Mouse (Mus musculus): Measurements from ENCODE around the gene Ndufa1. TPM values are rescaled to one million over a fixed set of nuclear protein-coding genes. Genes with fewer than 3 reads are reported as not detected.
"Not testable (repeated sequence)": the region's sequence is repeated elsewhere in the genome, so short reads cannot be mapped to it uniquely, and the experiment has no call there.

The Ndufa1 gene
- polyA plus RNA-seq (2014; fragmentation: Nextera tagmentation; extraction: Ambion mirVana): 440 and 446 TPM in 2 replicates

DNA sequence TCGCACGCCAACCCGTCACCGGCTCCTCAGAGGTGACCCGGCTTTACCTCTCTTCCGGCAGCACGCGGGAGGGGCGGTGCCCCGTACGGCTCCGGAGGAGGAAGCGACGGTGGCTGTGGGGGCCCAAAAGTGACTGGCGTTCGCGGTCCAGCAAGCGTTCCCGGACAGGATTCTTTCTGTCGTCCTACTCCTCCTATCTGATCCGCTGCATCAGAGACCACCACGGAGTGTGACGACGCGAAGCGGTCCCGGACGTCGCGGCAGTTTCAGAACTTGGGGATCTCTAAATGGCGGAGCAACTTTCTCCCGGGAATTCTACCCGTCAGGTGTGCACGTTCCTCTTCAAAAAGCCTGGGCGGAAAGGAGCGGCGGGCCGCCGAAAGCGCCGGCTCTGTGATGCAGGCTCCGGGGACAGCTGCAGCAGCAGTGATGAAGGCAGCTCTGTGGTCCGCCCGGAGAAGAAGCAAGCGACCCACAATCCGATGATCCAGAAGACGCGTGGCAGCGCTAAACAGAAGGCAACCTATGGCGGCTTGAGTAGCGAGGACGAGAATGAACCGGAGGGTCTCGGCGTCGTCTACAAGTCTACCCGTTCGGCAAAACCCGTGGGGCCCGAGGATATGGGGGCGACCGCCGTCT lies at the start of gene Ndufa1, which contains the start of gene Rnf113a1:
TSS of gene Ndufa1 (minus strand) at position 59 of the 639 bp plus-strand sequence.
TSS of gene Rnf113a1 (plus strand) at position 141 of the 639 bp plus-strand sequence.
- Histone ChIP-seq H3K4me3 (ENCODE audit: low read depth, low read length) (peak within 1 kb of the TSS; percentile 53), H3K4me2 (ENCODE audit: low read depth) (peak within 1 kb of the TSS; percentile 53), H3K27me3 (ENCODE audit: control insufficient read depth, insufficient read depth, low read length) (no peaks in the 10 kb centered on the region), H3K9me3 (ENCODE audit: control insufficient read depth, low read length) (no peaks in the 10 kb centered on the region), H3K36me3 (ENCODE audit: control insufficient read depth, insufficient read depth, low read length) (no peaks in the 10 kb centered on the region), H3K27ac (ENCODE audit: low read depth, low read length) (no peak within 1 kb of the TSS), H3K4me1 (ENCODE audit: control insufficient read depth, insufficient read depth, low read length) (no peaks in the 10 kb centered on the region), H3K9ac (ENCODE audit: low read length) (peak within 1 kb of the TSS; percentile 32)
- WGBS: 19% methylated on average over 59 of the region's 63 CpGs
- ATAC-seq (ENCODE audit: insufficient read depth, low FRiP score, low TSS enrichment) (peak; percentile 88), DNase-seq (ENCODE audit: low spot score) (peak; percentile 85)

DNA sequence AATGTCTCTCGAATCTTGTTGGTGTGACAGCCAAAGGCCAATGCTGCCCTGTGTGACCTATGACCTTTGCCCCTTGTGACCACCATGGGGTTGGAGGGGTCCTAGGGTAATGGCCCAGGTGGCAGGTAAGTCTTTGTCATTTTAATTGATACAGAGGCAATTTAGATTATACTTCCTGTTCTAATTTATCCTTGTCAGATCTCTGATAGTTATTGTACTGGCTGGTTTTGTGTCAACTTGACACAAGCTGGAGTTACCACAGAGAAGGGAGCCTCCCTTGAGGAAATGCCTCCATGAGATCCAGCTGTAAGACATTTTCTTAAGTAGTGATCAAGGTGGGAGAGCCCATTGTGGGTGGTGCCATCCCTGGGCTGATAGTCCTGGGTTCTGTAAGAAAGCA lies 31.2 kb upstream of the Ndufa1 start, which contains the start of gene Rhox1:
TSS of gene Rhox1 (minus strand) at position 101 of the 400 bp plus-strand sequence.
- not testable (repeated sequence) for H3K36me3 ChIP-seq (ENCODE audit: control insufficient read depth, insufficient read depth, low read length); H3K27ac ChIP-seq (ENCODE audit: low read depth, low read length); H3K4me1 ChIP-seq (ENCODE audit: control insufficient read depth, insufficient read depth, low read length); H3K9ac ChIP-seq (ENCODE audit: low read length); H3K4me3 ChIP-seq (ENCODE audit: low read depth, low read length); DNase-seq (ENCODE audit: low spot score); H3K9me3 ChIP-seq (ENCODE audit: control insufficient read depth, low read length); H3K4me2 ChIP-seq (ENCODE audit: low read depth); H3K27me3 ChIP-seq (ENCODE audit: control insufficient read depth, insufficient read depth, low read length); ATAC-seq (ENCODE audit: insufficient read depth, low FRiP score, low TSS enrichment)
- 79% methylated on average over 1 of the region's 1 CpGs for WGBS

DNA sequence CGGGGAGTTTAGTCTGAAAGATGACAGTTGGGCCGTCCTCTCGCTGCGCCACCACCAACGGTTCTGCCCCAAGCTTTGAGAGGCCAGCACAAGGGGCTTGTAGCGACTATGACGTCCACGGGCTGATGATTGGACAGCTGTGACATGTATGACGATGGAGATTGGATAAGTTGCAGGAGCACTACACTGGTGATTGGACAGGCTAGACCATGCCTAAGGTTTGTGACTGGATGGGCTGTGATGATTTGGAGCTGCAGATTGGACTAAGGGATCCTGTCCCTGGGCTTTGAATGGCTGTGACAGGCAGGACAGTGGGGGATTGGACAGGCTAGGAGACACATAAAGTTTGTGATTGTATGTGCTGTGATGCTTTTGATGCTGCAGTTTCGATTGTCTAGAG lies 20.0 kb upstream of the Ndufa1 start, which contains the start of gene Gm9:
TSS of gene Gm9 (minus strand) at position 101 of the 400 bp plus-strand sequence.
- no peaks in the 10 kb centered on the region for H3K9me3 ChIP-seq (ENCODE audit: control insufficient read depth, low read length)
- ATAC-seq (ENCODE audit: insufficient read depth, low FRiP score, low TSS enrichment) (no peak), DNase-seq (ENCODE audit: low spot score) (no peak)
- no peak within 1 kb of the TSS for H3K27ac ChIP-seq (ENCODE audit: low read depth, low read length)
- no peaks in the 10 kb centered on the region for H3K36me3 ChIP-seq (ENCODE audit: control insufficient read depth, insufficient read depth, low read length)
- no peak within 1 kb of the TSS for H3K9ac ChIP-seq (ENCODE audit: low read length)
- H3K27me3 ChIP-seq (ENCODE audit: control insufficient read depth, insufficient read depth, low read length): no peaks in the 10 kb centered on the region
- no peak within 1 kb of the TSS for H3K4me2 ChIP-seq (ENCODE audit: low read depth)
- 86% methylated on average over 10 of the region's 10 CpGs for WGBS
- no peak within 1 kb of the TSS for H3K4me3 ChIP-seq (ENCODE audit: low read depth, low read length)
- no peaks in the 10 kb centered on the region for H3K4me1 ChIP-seq (ENCODE audit: control insufficient read depth, insufficient read depth, low read length)

DNA sequence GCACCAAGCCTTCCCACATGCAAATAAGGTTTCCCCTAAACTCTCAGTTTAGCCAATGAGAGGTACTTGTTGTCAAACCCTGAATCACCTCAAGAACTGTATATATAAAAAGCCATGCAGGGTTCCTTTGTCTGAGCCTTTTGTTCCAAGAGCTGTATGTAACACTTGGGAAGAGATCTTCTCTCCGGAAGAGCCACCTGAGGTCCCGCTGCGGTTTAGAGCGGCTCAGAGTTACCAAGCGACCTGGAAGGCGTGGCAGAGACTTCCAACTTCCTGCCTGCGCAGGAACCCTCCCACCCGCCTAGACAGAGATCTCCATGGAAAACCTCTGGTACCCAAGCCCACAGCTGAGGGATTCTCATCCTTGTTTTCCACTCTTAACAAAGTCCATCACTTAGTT lies 7.7 kb upstream of the Ndufa1 start:
- Histone ChIP-seq H3K9ac (ENCODE audit: low read length) (no peak overlapping the region), H3K4me3 (ENCODE audit: low read depth, low read length) (no peak overlapping the region), H3K4me2 (ENCODE audit: low read depth) (no peak overlapping the region), H3K4me1 (ENCODE audit: control insufficient read depth, insufficient read depth, low read length) (no peaks in the 10 kb centered on the region), H3K27ac (ENCODE audit: low read depth, low read length) (no peak overlapping the region), H3K36me3 (ENCODE audit: control insufficient read depth, insufficient read depth, low read length) (no peaks in the 10 kb centered on the region), H3K27me3 (ENCODE audit: control insufficient read depth, insufficient read depth, low read length) (no peaks in the 10 kb centered on the region), H3K9me3 (ENCODE audit: control insufficient read depth, low read length) (no peaks in the 10 kb centered on the region)
- DNase-seq (ENCODE audit: low spot score): no peak
- ATAC-seq (ENCODE audit: insufficient read depth, low FRiP score, low TSS enrichment): no peak
- WGBS: 60% methylated on average over 8 of the region's 8 CpGs

DNA sequence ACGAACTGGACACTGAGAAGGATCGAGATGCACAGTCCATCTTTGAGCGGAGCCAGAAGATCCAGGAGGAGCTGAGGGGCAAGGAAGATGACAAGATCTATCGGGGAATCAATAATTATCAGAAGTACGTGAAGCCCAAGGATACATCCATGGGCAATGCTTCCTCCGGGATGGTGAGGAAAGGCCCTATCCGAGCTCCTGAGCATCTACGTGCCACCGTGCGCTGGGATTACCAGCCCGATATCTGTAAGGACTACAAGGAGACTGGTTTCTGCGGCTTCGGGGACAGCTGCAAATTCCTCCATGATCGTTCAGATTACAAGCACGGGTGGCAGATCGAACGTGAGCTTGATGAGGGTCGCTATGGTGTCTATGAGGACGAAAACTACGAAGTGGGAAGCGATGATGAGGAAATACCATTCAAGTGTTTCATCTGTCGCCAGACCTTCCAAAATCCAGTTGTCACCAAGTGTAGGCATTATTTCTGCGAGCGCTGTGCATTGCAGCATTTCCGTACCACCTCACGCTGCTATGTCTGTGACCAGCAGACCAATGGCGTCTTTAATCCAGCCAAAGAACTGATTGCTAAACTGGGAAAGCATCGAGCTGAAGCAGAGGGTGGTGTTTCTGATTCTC lies 899 bp upstream of the Ndufa1 start:
- no peaks in the 10 kb centered on the region for H3K27me3 ChIP-seq (ENCODE audit: control insufficient read depth, insufficient read depth, low read length)
- DNase-seq (ENCODE audit: low spot score): peak; percentile 39
- H3K27ac ChIP-seq (ENCODE audit: low read depth, low read length): no peak overlapping the region
- H3K36me3 ChIP-seq (ENCODE audit: control insufficient read depth, insufficient read depth, low read length): no peaks in the 10 kb centered on the region
- no peaks in the 10 kb centered on the region for H3K9me3 ChIP-seq (ENCODE audit: control insufficient read depth, low read length)
- H3K4me1 ChIP-seq (ENCODE audit: control insufficient read depth, insufficient read depth, low read length): no peaks in the 10 kb centered on the region
- no peak for ATAC-seq (ENCODE audit: insufficient read depth, low FRiP score, low TSS enrichment)
- 39% methylated on average over 28 of the region's 28 CpGs for WGBS
- H3K9ac ChIP-seq (ENCODE audit: low read length): peak overlapping the region; percentile 27
- H3K4me2 ChIP-seq (ENCODE audit: low read depth): peak overlapping the region; percentile 53
- peak overlapping the region; percentile 53 for H3K4me3 ChIP-seq (ENCODE audit: low read depth, low read length)

DNA sequence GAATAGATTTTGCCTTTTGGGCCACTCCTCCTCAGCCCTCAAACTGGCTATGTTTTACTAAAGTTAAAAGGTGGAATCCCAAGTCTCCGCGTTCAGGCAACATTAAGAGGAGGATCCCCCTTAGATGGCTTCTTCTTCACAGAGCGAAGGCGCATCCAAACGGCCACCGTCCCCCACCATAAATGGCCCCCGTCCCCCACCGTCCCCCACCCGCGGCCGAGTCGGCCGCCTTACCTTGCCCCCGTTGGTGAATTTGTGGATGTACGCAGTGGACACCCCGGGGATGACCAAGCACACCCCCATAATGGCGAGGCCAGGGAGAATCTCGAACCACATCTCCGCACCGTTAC lies 233 bp downstream of the Ndufa1 start:
- ATAC-seq (ENCODE audit: insufficient read depth, low FRiP score, low TSS enrichment): no peak; the same call in 1 of the 2 replicates

DNA sequence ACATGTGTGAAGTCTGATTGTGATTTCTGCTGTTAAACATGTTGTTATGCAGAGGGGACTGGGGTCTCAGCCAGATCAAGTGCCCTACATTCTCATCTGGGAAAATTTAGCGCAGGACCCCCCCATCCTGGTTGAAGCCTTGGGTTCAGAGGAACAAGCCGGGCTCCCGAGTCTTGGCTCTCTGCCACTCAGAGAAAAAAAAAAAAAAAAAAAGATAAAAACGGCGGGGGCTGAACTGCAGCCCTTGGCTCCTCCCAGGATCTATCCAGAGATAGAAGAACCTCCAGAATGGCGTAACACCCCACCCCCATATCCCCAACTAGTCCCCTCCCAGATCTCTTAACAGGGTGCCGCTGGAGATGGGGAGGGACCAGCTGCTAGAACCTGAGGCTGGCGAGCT lies 6.6 kb downstream of the Ndufa1 start:
- not testable (repeated sequence) for H3K27me3 ChIP-seq (ENCODE audit: control insufficient read depth, insufficient read depth, low read length); H3K4me1 ChIP-seq (ENCODE audit: control insufficient read depth, insufficient read depth, low read length); H3K9ac ChIP-seq (ENCODE audit: low read length); DNase-seq (ENCODE audit: low spot score); H3K27ac ChIP-seq (ENCODE audit: low read depth, low read length); H3K4me2 ChIP-seq (ENCODE audit: low read depth); ATAC-seq (ENCODE audit: insufficient read depth, low FRiP score, low TSS enrichment); H3K4me3 ChIP-seq (ENCODE audit: low read depth, low read length); H3K36me3 ChIP-seq (ENCODE audit: control insufficient read depth, insufficient read depth, low read length); H3K9me3 ChIP-seq (ENCODE audit: control insufficient read depth, low read length)
- 83% methylated on average over 8 of the region's 8 CpGs for WGBS

More for the DNA sequence above, 233 bp downstream of the Ndufa1 start:
- H3K4me2 ChIP-seq (ENCODE audit: low read depth): peak overlapping the region; percentile 53
- H3K27ac ChIP-seq (ENCODE audit: low read depth, low read length): no peak overlapping the region
- no peaks in the 10 kb centered on the region for H3K4me1 ChIP-seq (ENCODE audit: control insufficient read depth, insufficient read depth, low read length)
- DNase-seq (ENCODE audit: low spot score): no peak
- peak overlapping the region; percentile 32; the same call in 1 of the 2 replicates for H3K9ac ChIP-seq (ENCODE audit: low read length)
- WGBS: 26% methylated on average over 20 of the region's 20 CpGs
- H3K9me3 ChIP-seq (ENCODE audit: control insufficient read depth, low read length): no peaks in the 10 kb centered on the region
- H3K27me3 ChIP-seq (ENCODE audit: control insufficient read depth, insufficient read depth, low read length): no peaks in the 10 kb centered on the region
- H3K4me3 ChIP-seq (ENCODE audit: low read depth, low read length): peak overlapping the region; percentile 53
- H3K36me3 ChIP-seq (ENCODE audit: control insufficient read depth, insufficient read depth, low read length): no peaks in the 10 kb centered on the region

DNA sequence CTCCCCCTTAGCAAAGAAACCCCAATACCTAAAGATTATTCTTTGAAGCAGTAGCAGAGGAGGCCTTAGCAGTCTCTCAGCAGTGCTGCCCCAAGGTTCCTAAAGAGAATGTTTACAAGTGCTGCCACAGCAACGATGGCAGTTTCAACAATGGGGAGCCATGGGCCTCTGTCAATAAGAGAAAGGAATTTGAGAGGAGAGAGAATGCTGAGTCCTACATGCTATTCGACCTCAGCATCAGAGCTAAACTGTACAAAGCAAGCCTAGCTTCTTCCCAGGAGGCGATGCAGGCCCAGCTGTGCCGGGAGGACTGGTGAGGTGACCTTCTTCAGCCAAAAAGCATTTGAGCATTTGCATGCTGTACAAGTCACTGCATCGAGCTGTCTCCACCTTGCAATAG lies 22.2 kb downstream of the Ndufa1 start, which contains the start of gene Akap14:
TSS of gene Akap14 (minus strand) at position 101 of the 400 bp plus-strand sequence.
- Histone ChIP-seq H3K27ac (ENCODE audit: low read depth, low read length) (no peak within 1 kb of the TSS), H3K4me3 (ENCODE audit: low read depth, low read length) (no peak within 1 kb of the TSS), H3K9ac (ENCODE audit: low read length) (no peak within 1 kb of the TSS), H3K4me1 (ENCODE audit: control insufficient read depth, insufficient read depth, low read length) (no peaks in the 10 kb centered on the region), H3K27me3 (ENCODE audit: control insufficient read depth, insufficient read depth, low read length) (no peaks in the 10 kb centered on the region), H3K4me2 (ENCODE audit: low read depth) (no peak within 1 kb of the TSS), H3K9me3 (ENCODE audit: control insufficient read depth, low read length) (no peaks in the 10 kb centered on the region), H3K36me3 (ENCODE audit: control insufficient read depth, insufficient read depth, low read length) (no peaks in the 10 kb centered on the region)
- ATAC-seq (ENCODE audit: insufficient read depth, low FRiP score, low TSS enrichment) (no peak), DNase-seq (ENCODE audit: low spot score) (no peak)
- WGBS: 49% methylated on average over 5 of the region's 5 CpGs

DNA sequence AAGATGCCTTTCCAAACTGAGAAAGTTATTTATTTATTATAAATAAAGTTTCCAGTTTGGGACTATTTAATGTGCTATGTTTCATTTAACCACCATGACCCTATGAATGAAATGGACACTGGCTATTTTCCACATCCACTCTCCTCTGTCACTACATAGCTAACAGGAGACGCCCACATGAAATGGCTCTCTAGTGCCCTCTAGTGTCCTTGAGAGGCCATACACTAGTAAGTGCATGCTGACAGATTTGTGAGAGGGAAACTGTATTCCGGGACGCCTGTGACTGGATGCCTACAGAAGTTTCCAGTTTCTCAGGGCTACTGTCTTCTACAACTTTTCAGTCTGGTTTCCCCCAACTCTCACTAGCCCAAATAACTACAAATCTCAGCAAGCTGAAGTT lies 23.9 kb downstream of the Ndufa1 start:
- no peak overlapping the region for H3K9ac ChIP-seq (ENCODE audit: low read length)
- no peak overlapping the region for H3K27ac ChIP-seq (ENCODE audit: low read depth, low read length)
- H3K9me3 ChIP-seq (ENCODE audit: control insufficient read depth, low read length): no peaks in the 10 kb centered on the region
- H3K4me3 ChIP-seq (ENCODE audit: low read depth, low read length): no peak overlapping the region
- no peak for ATAC-seq (ENCODE audit: insufficient read depth, low FRiP score, low TSS enrichment)
- H3K36me3 ChIP-seq (ENCODE audit: control insufficient read depth, insufficient read depth, low read length): no peaks in the 10 kb centered on the region
- WGBS: 40% methylated on average over 3 of the region's 3 CpGs
- no peaks in the 10 kb centered on the region for H3K4me1 ChIP-seq (ENCODE audit: control insufficient read depth, insufficient read depth, low read length)
- DNase-seq (ENCODE audit: low spot score): peak; percentile 15
- H3K4me2 ChIP-seq (ENCODE audit: low read depth): no peak overlapping the region
- H3K27me3 ChIP-seq (ENCODE audit: control insufficient read depth, insufficient read depth, low read length): no peaks in the 10 kb centered on the region
